Mouse (Mus musculus): Measurements from ENCODE around the gene Eif4e2.

GRCm38 (mm10) chr1:87225739-87226138 is 12.0 kb downstream of the Eif4e2 start:
- TF ChIP-seq POLR2A (IDR thresholded peaks at IDR 0.05; ENCODE audit: low read depth, low read length), result no peak
- TF ChIP-seq CTCF (IDR thresholded peaks at IDR 0.05; ENCODE audit: extremely low read depth, insufficient read depth, insufficient read length, insufficient replicate concordance), result no peak
